Mouse (Mus musculus) natural killer cell, adult 2 months (primary cell): ENCODE measurements around the gene Siglece.
"Not testable (repeated sequence)": the region's sequence is repeated elsewhere in the genome, so short reads cannot be mapped to it uniquely, and the experiment has no call there.

Experiments
- DNase-seq, 2 experiments: peaks; one replicate each; pipeline ENCODE4 v3.0.0; 2022; ENCODE audit warnings: low spot score in 2 of 2

Siglece gene

DNA sequence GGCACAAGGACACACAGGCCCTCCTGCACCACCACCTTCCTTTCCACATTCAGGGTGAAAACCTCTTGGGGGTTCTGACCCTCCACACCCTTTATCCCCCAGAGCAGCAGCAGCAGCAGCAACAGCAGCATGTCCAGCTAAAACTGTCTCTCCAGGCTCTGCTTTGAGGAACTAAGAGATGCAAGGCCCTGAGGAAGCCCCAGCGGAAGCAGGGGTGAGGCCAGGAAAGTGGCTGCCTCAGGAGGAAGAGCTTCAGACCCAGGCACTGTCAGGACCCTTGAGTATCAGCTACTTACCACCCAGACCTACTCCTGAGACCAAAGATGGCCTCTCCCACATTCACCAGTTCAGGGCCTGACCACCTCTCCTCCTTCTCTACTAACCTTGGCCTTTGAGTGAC is at the start of gene Siglece:
Siglece (minus strand) TSS at position 160 of the 400 bp plus-strand sequence.
- DNase-seq, result no peak

- DNase-seq, result no peak
These were observed 30.2 kb upstream of the Siglece start, which contains the start of gene Klk14 for GRCm38 (mm10) chr7:43690118-43690517. Gene Klk14, plus strand, starts transcription at chr7:43690418.

- DNase-seq, result no peak
These were observed 25.1 kb upstream of the Siglece start for GRCm38 (mm10) chr7:43685088-43685487.

GRCm38 (mm10) chr7:43682511-43682910 is 22.6 kb upstream of the Siglece start:
- not testable (repeated sequence) for DNase-seq

DNA sequence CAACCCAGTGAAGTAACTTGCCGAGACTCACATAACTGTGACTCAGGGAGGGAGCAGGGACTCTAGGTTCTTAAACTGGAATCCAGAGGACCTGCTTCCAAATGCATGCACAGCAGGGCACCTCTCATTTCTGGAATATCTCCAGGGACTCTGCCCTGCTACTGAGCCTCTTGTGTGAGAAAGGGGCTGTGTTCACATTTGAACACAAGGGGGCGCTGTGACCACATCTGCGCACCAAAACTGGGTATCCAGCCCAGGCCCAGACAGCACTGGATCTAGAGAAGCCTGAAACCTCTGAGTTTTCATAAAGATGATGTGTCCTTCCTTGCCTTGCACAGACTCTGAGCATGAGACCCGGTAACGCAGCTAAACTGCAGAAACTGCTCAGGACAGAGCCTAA is 21.0 kb upstream of the Siglece start:
- peak; percentile 12 to 44 for DNase-seq

GRCm38 (mm10) chr7:43678517-43678916 is 18.6 kb upstream of the Siglece start:
- no peak for DNase-seq

- DNase-seq, result no peak
These were observed 15.1 kb upstream of the Siglece start for GRCm38 (mm10) chr7:43675091-43675490.

- no peak for DNase-seq
These were observed 12.8 kb upstream of the Siglece start for GRCm38 (mm10) chr7:43672581-43673260.

DNA sequence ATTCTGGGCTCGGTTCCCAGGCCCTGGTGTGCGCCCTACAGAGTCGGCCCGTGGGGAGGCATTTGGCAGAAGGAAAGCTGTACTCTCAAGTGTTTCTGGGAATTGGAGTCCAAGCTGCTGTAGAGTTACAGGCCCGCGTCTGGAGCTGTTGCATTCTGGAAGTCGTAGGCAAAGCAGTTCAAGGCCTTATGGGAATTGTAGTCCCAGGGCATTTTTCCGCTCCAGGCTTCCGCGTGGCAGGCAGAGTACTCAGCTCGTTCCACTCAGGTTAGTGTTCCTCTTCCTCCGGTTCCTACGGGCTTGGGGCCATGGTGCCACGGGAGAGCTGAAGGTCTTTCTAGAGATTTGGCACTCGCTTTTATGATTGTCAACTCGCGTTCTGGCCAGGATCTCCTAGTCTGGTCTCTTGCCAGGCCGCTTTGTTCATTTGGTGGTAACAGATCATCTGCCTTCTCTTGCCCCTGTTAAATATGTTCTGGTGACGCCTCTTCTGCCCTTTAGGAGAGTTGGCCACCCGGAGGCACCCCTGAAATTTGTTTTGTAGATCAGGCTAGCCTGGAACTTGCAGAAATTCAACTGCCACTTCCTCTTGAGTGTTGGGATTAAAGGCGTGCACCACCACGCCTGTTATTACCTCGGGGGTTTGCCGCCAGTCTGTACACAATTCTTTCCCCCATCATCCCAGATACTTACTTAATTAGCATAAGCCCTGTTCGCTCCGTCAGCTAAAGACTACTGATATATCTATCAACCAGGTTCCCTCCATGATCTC is 12.0 kb upstream of the Siglece start, which contains the start of gene Ctu1:
Ctu1 (plus strand) TSS at position 208 of the 772 bp plus-strand sequence.
- peak; percentile 72 to 78 for DNase-seq

DNA sequence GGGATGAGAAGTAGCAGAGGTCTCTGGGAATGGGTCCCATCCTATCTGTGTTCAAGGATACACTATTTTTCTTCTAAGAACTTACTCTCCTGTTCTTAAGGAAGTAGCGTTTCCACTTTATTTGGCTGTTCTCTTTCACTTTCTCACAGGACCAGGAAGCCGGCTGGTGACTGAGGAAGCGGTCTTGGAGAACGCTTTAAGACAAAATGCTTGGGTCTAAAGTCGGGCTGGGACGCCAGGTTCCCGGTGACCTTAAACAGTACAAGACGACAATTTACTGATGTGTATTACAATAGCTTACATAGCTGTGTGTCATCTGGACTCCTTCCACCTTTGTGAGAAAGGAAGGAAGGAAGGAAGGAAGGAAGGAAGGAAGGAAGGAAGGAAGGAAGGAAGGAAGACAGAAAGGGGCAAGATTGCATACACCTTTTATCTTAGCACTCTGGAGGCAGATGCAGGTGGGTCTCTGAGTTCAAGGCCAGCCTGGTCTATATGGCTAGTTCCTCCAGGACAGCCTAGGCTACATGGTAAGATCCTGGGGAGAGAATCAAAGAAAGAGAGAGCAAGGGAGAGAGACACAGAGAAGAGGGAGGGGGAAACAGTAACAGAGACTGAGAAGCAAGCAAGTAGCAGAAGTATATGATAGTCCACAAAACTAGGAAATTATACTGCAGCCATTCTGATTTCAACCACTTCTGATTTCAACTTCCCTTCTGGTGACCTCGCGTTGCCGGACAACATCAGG is 11.3 kb upstream of the Siglece start:
- DNase-seq, result no peak

- peak in 1 of 2 experiments; percentile 27 for DNase-seq
These were observed 8.6 kb upstream of the Siglece start for GRCm38 (mm10) chr7:43668582-43668981.

DNA sequence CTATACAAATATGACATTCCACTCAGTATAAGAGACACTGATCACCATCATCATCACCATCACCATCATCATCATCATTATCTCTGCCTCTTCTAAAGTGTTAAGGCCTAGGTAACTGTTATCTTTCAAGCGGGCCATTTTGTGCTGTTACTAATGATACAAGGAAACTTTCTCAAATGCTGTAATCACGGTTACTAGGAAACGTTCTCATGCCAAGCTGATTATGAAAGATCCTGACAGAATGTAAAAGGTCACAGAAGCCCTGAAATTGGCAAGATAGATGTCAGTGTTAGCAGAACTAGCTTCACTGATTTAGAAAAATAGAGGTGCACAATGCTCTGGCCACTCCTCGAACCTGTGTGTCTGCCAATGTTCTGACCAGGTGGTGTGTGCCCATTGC is 7.3 kb upstream of the Siglece start:
- DNase-seq, result not testable (repeated sequence)

- DNase-seq, result no peak
These were observed 2.8 kb upstream of the Siglece start for GRCm38 (mm10) chr7:43662804-43663203.

- no peak for DNase-seq
These were observed 3.7 kb downstream of the Siglece start for GRCm38 (mm10) chr7:43656232-43656631.

GRCm38 (mm10) chr7:43654519-43654918 is 5.4 kb downstream of the Siglece start:
- DNase-seq, result no peak

- no peak for DNase-seq
These were observed 7.3 kb downstream of the Siglece start for GRCm38 (mm10) chr7:43652683-43653082.

DNA sequence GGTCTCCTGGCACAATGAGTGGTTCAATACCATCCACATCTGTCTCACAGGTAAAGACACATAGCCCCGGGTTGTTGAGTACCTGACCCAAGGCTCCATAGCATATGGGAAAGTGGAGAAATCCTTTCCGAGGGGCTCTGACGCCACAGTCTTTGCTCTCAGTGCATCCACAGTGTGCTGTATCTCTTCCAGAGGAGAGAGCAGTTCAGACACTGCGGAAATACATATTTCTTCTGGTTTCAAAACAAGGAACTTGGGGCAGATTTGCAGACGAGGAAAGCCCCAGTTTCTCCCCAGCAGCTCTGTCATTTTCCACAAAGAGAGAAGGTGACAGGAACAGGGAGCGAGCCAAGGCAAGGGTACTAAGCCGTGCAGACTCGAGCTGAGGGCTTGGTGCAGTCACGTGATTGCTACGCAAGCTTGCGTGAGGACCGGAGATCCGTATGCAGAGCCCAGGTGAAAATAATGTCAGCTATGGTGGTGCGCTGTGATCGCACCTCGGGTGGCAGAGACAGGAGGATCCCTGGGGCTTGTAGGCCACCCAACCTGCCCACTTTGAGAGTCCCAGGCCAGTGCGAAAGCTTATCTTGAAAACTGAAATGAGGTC is 16.8 kb downstream of the Siglece start:
- no peak for DNase-seq

- DNase-seq, result no peak
These were observed 17.4 kb downstream of the Siglece start for GRCm38 (mm10) chr7:43642587-43642986.

GRCm38 (mm10) chr7:43637118-43637517 is 22.8 kb downstream of the Siglece start:
- DNase-seq, result no peak

GRCm38 (mm10) chr7:43636194-43636593 is 23.8 kb downstream of the Siglece start:
- DNase-seq, result no peak

DNA sequence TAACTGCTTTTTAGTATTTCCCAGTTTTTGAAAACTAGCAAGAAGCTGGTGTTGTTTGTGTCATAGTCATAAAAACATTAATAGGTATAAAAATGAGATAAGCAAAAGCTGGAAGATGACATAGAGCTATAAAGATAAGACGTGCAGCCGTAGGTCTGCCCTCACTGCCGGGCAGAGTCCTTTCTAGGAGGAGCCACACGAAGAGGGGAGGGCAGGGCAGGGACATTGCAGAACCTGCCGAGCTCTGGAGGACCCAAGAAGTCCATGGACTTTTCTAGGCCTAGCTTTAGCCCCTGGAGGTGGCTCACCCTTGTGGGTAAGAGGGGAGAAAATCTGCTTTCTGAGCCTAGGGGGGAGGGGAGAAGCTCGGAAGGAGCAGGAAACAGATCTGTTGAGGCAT is 25.5 kb downstream of the Siglece start, which contains the start of gene Ceacam18:
Ceacam18 (plus strand) TSS at position 208 of the 400 bp plus-strand sequence.
- DNase-seq, result no peak

- DNase-seq, result no peak
These were observed 26.0 kb downstream of the Siglece start for GRCm38 (mm10) chr7:43633940-43634339.
